Mouse (Mus musculus) liver, embryonic 16.5 days (tissue): ENCODE measurements around the gene Gpr65. TPM values are rescaled to one million over a fixed set of nuclear protein-coding genes. Genes with fewer than 3 reads are reported as not detected.

Source experiments
- ATAC-seq: fragments of 200-750 bp; cut with Nextera tagmentation; 2 replicates; pipeline ENCODE4 v1.8.0; 2017; ENCODE audit warnings: low read depth, mild to moderate bottlenecking, moderate number of reproducible peaks, moderate library complexity
- H3K27ac ChIP-seq: fragments of 300-500 bp; sonication (generic); 2 replicates; pipeline ENCODE4 v1.5.1; 2014; ENCODE audit warnings: mild to moderate bottlenecking, low read length
- H3K27me3 ChIP-seq: fragments of 300-500 bp; sonication (generic); 2 replicates; pipeline ENCODE4 v1.6.1; 2014; ENCODE audit warnings: low read depth, low read length, mixed read lengths; ENCODE audit not compliant: control insufficient read depth, insufficient read depth
- H3K36me3 ChIP-seq: fragments of 300-500 bp; sonication (generic); 2 replicates; pipeline ENCODE4 v1.6.1; 2014; ENCODE audit warnings: mild to moderate bottlenecking; ENCODE audit not compliant: control insufficient read depth, insufficient read depth
- H3K4me1 ChIP-seq: fragments of 300-500 bp; sonication (generic); 2 replicates; pipeline ENCODE4 v1.6.1; 2014; ENCODE audit warnings: low read depth, low read length, mixed read lengths; ENCODE audit not compliant: control insufficient read depth
- H3K4me2 ChIP-seq: fragments of 300-500 bp; sonication (generic); 2 replicates; pipeline ENCODE4 v1.6.1; 2014; ENCODE audit warnings: low read depth, low read length, mixed read lengths
- H3K4me3 ChIP-seq: fragments of 300-500 bp; sonication (generic); 2 replicates; pipeline ENCODE4 v1.5.1; 2014; ENCODE audit warnings: low read depth, mild to moderate bottlenecking, low read length
- H3K9ac ChIP-seq: fragments of 300-500 bp; sonication (generic); 2 replicates; pipeline ENCODE4 v1.6.1; 2014; ENCODE audit warnings: low read depth, low read length
- H3K9me3 ChIP-seq: fragments of 300-500 bp; sonication (generic); replicated peaks from 2 replicates; pipeline ENCODE4 v1.6.1; 2016; ENCODE audit warnings: low read length; ENCODE audit not compliant: control insufficient read depth
- WGBS: fragments of 180-500 bp; shearing (Covaris S2); extraction: QIAGEN DNeasy Blood & Tissue Kit; methylation state at CpG from one replicate; pipeline ENCODE4 v1.1.7; 2014; ENCODE audit not compliant: insufficient replicate concordance; 5-methylcytosine and 5-hydroxymethylcytosine counted together
- polyA plus RNA-seq: library from polyadenylated mRNA; unstranded; fragments of >200 nt; fragmentation: Nextera tagmentation; extraction: Ambion mirVana; gene quantifications from 2 replicates; pipeline ENCODE4 v1.2.1, GENCODE M21; 2015

Gene Gpr65
- polyA plus RNA-seq, 1 experiment from 2014 or later = 2.9 TPM

GRCm38 (mm10) chr12:98252417-98252816, 16.0 kb upstream of the Gpr65 start:
- no peaks in the 10 kb centered on the region for H3K4me1 ChIP-seq
- no peaks in the 10 kb centered on the region for H3K9me3 ChIP-seq
- H3K27ac ChIP-seq = no peak overlapping the region
- no peak overlapping the region for H3K9ac ChIP-seq
- WGBS = 67% methylated on average over 2 of the region's 2 CpGs
- no peaks in the 10 kb centered on the region for H3K36me3 ChIP-seq
- ATAC-seq = no peak
- no peak overlapping the region for H3K4me3 ChIP-seq
- H3K27me3 ChIP-seq = no peaks in the 10 kb centered on the region
- H3K4me2 ChIP-seq = no peak overlapping the region

GRCm38 (mm10) chr12:98255373-98255995, 13.0 kb upstream of the Gpr65 start:
- Histone ChIP-seq H3K4me3 (no peak overlapping the region), H3K9ac (no peak overlapping the region), H3K27me3 (no peaks in the 10 kb centered on the region), H3K9me3 (no peaks in the 10 kb centered on the region), H3K4me2 (no peak overlapping the region), H3K27ac (no peak overlapping the region), H3K4me1 (no peaks in the 10 kb centered on the region; the same call in 1 of the 2 replicates), H3K36me3 (no peaks in the 10 kb centered on the region)
- no peak for ATAC-seq
- WGBS = 46% methylated on average over 13 of the region's 13 CpGs

DNA sequence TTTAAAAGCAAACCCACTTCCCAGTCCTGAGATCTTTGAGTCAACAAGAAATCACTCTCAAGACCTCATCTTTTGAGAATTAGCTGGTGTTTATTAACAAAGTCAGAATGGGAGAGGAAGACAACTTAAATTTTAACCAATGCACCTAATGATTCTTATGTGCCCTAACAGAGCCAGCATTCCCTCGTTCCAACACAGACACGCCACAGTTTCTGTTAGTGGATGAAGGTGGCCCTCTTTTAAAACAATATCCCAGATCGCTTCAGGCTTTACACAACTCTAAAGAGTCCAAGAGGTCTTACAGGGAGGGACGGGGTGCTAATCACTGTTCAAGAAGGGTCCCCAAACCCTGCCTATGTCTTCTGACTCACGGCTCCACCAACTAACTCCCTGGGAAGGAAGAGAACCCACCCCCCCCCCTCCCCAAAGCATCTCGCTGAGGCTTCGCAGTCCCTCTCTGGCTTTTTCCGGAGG, 10.0 kb upstream of the Gpr65 start:
- H3K4me1 ChIP-seq = no peaks in the 10 kb centered on the region; the same call in 1 of the 2 replicates
- ATAC-seq = peak; percentile 3; the same call in 1 of the 2 replicates
- peak overlapping the region; percentile 81 for H3K9ac ChIP-seq
- WGBS = 2% methylated on average over 8 of the region's 8 CpGs
- H3K36me3 ChIP-seq = no peaks in the 10 kb centered on the region
- H3K27ac ChIP-seq = peak overlapping the region; percentile 79
- H3K4me3 ChIP-seq = peak overlapping the region; percentile 78
- peak overlapping the region; percentile 80 for H3K4me2 ChIP-seq
- no peaks in the 10 kb centered on the region for H3K9me3 ChIP-seq
- no peaks in the 10 kb centered on the region for H3K27me3 ChIP-seq

DNA sequence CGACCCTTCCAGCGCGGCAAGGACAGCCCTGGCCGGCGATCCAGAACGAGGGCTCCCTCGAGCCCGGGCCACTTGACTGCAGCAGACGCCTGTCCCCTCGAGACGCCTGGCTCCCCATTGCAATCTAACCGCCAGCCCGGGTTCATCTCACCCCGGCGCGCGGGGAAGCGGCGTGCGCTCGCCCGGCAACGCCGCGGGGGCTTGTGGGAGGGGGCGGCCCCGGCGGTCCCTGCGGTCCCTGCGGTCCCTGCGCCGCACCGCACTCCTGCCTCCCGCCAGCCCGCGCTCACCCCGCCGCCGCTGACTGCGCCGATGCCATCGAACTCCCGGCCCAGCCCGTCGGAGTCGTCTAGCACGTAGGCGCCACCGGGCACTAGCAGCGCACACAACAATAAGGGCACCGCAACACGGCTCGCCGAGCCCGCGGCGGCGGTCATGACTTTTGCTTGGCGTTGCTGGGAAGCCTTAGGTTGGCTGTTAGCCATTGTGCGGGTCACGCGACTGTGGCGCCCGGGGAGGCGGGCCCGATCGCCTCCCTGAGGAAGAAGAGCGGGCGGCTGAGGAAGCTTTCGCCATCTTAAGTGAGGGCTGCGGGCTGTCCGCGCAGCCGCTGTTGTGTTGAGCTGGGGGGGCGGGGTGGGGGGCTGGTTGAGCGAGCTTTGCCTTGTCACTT, 9.5 kb upstream of the Gpr65 start, which contains the start of gene Galc:
Gene Galc (minus strand): TSS at position 615 of the 673 bp plus-strand sequence.
- Histone ChIP-seq H3K4me3 (peak within 1 kb of the TSS; percentile 78), H3K4me2 (peak within 1 kb of the TSS; percentile 80), H3K27me3 (no peaks in the 10 kb centered on the region), H3K36me3 (no peaks in the 10 kb centered on the region), H3K4me1 (no peaks in the 10 kb centered on the region; the same call in 1 of the 2 replicates), H3K27ac (peak within 1 kb of the TSS; percentile 79), H3K9me3 (no peaks in the 10 kb centered on the region), H3K9ac (peak within 1 kb of the TSS; percentile 81)
- ATAC-seq = peak; percentile 91
- WGBS = under 1% methylated on average over 75 of the region's 76 CpGs

DNA sequence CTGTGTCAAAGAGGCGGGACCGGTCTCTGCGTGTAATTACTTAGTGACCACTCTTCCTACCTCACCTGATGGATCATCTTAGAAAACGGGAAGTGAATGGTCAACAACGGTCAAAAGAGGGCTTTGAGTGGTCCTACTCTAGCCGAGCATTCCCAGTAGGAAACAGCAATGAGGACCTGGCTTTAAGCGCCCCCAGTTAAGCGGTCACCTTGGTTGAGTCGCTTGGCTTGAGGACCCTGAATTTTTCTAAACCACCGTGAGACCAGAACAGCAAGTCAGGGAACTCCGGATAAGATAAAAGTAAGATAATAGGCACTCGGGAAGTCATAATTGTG, 8.9 kb upstream of the Gpr65 start:
- peak overlapping the region; percentile 80 for H3K4me2 ChIP-seq
- WGBS = under 1% methylated on average over 12 of the region's 12 CpGs
- H3K36me3 ChIP-seq = no peaks in the 10 kb centered on the region
- H3K27ac ChIP-seq = peak overlapping the region; percentile 9; the same call in 1 of the 2 replicates
- no peak for ATAC-seq
- no peaks in the 10 kb centered on the region for H3K27me3 ChIP-seq
- no peaks in the 10 kb centered on the region; the same call in 1 of the 2 replicates for H3K4me1 ChIP-seq
- peak overlapping the region; percentile 78 for H3K4me3 ChIP-seq
- H3K9me3 ChIP-seq = no peaks in the 10 kb centered on the region
- peak overlapping the region; percentile 81 for H3K9ac ChIP-seq

GRCm38 (mm10) chr12:98265697-98266096, 2.7 kb upstream of the Gpr65 start:
- H3K4me2 ChIP-seq = no peak overlapping the region
- H3K27me3 ChIP-seq = no peaks in the 10 kb centered on the region
- H3K4me3 ChIP-seq = no peak overlapping the region
- H3K36me3 ChIP-seq = no peaks in the 10 kb centered on the region
- H3K9me3 ChIP-seq = no peaks in the 10 kb centered on the region
- ATAC-seq = no peak
- H3K9ac ChIP-seq = no peak overlapping the region
- no peaks in the 10 kb centered on the region for H3K4me1 ChIP-seq
- WGBS = 59% methylated on average over 9 of the region's 9 CpGs
- H3K27ac ChIP-seq = peak overlapping the region; percentile 53; the same call in 1 of the 2 replicates

DNA sequence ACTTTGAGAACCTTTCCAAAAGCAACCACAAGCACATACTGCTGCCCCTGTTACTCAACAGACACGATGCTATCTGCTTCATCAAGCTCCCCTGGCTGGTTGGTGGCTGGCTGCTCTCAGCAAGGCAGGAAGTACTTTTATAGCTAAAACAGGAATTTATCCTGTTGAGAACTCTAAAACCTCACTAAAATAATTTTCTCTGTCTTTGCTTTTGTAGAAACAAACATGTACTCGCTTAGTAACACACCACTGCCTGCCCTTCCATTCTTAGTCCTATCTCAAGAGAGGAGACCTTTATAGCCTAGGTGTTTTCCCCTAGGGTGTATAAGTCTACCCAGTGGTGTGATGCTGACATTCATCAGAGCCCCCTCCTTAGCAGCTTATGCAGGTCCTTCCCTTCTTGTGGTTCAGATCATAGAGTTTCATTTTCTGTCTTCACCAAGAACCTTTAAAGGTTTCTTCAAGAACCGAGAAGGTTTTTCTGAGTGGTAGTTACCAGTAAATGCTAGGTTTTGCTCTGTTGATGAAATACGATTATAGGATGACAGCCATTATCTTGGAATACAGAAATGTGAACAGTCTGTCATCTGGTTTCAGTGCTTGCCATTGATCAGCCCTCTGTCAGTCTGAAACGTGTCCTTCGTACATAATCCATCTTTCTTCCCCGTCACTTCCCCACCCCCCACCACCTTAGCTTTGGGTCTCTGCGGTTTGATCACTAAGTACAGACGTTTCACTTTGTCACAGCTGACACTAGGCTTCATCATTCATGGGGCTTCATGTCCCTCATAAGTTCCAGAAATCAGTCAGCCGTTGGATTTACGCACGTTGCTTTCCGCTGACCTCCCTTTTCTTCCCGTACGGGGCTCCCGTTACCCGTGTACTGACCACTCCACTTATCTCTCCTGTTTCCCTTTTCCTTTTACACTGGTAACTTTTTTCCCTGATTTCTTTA, 1.6 kb downstream of the Gpr65 start:
- 12% methylated on average over 17 of the region's 17 CpGs for WGBS
- no peaks in the 10 kb centered on the region for H3K36me3 ChIP-seq
- no peak overlapping the region for H3K9ac ChIP-seq
- H3K4me1 ChIP-seq = no peaks in the 10 kb centered on the region
- H3K27ac ChIP-seq = no peak overlapping the region
- H3K4me3 ChIP-seq = peak overlapping the region; percentile 38
- no peaks in the 10 kb centered on the region for H3K27me3 ChIP-seq
- no peaks in the 10 kb centered on the region for H3K9me3 ChIP-seq
- ATAC-seq = no peak
- H3K4me2 ChIP-seq = peak overlapping the region; percentile 29

GRCm38 (mm10) chr12:98270810-98271566, 2.6 kb downstream of the Gpr65 start:
- Histone ChIP-seq H3K36me3 (no peaks in the 10 kb centered on the region), H3K27me3 (no peaks in the 10 kb centered on the region), H3K9me3 (no peaks in the 10 kb centered on the region), H3K4me3 (no peak overlapping the region; the same call in 1 of the 2 replicates), H3K4me2 (peak overlapping the region; percentile 37; the same call in 1 of the 2 replicates), H3K27ac (no peak overlapping the region), H3K4me1 (no peaks in the 10 kb centered on the region), H3K9ac (no peak overlapping the region)
- 38% methylated on average over 12 of the region's 12 CpGs for whole genome bisulfite sequencing
- ATAC-seq = no peak
